In genomic region chr16:64884420-64884838, GRCm38 (mm10) we compare ENCODE assay signal across 11 mouse cellular contexts. TPM values are rescaled to one million over a fixed set of nuclear protein-coding genes. Genes with fewer than 3 reads are reported as not detected.
DNase-seq lines count a peak whose midpoint lies in the region; ATAC-seq lines count a peak whose summit lies in the region.
"Had no signal": no experiment of that assay in that cellular context is flagged by ENCODE, and none has a peak within 500 bp of the region (broad histone marks: within the 10 kb centered on the region; RNA-seq: fewer than 3 reads in every experiment).

No protein-coding gene starts in this region.

- 0 out of 2 replicates have a peak, but pooled peaks cover 4% of the 10 kb centered on the region for H3K9me3 ChIP-seq in heart, embryonic 15.5 days (replicated peaks)

- 6% methylated on average over 3 of the region's 3 CpGs for WGBS in heart, embryonic 15.5 days

- DNase-seq in heart, postnatal 25 days (ENCODE audit: low spot score), result no peak
- peak; percentile 46 for DNase-seq in retina, postnatal 1 day
- no peak for DNase-seq in retina, embryonic 14.5 days (ENCODE audit: low spot score)
- DNase-seq in embryo, embryonic 10.5 days (ENCODE audit: low spot score), result peak; percentile 27
- DNase-seq in testis, postnatal 10 days (ENCODE audit: low spot score), result peak; percentile 46
- DNase-seq: cerebellum, adult 11 months; heart, adult 2 months had no signal

- no peak overlapping the region for H3K27ac ChIP-seq in heart, embryonic 15.5 days
- H3K27ac ChIP-seq: heart, adult 2 months had no signal

- no peak overlapping the region for H3K4me3 ChIP-seq in heart, embryonic 15.5 days
- H3K4me3 ChIP-seq: heart, adult 2 months had no signal

- H3K4me2 ChIP-seq in heart, embryonic 15.5 days, result peak overlapping the region; percentile 18; the same call in 1 of the 2 replicates

- intact Hi-C loops in heart, postnatal 25 days (cut with DNase I), result no loop called here

- no peaks in the 10 kb centered on the region for H3K27me3 ChIP-seq in heart, embryonic 15.5 days
- H3K27me3 ChIP-seq: megakaryocyte, embryonic 14.5 days had no signal

- no peaks in the 10 kb centered on the region for H3K36me3 ChIP-seq in heart, embryonic 15.5 days

- peaks cover 10% of the 10 kb centered on the region for H3K4me1 ChIP-seq in heart, embryonic 15.5 days (replicated peaks)

- no peak overlapping the region for H3K9ac ChIP-seq in heart, embryonic 15.5 days

- ATAC-seq in heart, embryonic 15.5 days (replicated peaks; ENCODE audit: insufficient number of reproducible peaks, insufficient read depth, low FRiP score, low read depth), result 0 out of 2 replicates have a peak, but pooled peaks have one; percentile 22
- ATAC-seq in cerebellum, adult (ENCODE audit: insufficient number of reproducible peaks, low FRiP score, low TSS enrichment), result no peak
- no peak for ATAC-seq in activated CD4-positive, CD25-positive, alpha-beta regulatory T cell, adult 4 months

RNA-seq across cellular contexts. Expression of gene Cggbp1, which starts 32.6 kb away (rescaled TPM):
- 45.2 and 47.8 TPM in 2 replicates for polyA plus RNA-seq in heart, embryonic 15.5 days (2015; fragmentation: Nextera tagmentation; extraction: Ambion mirVana)
- total RNA-seq in heart, postnatal 25 days (2021), result 10 to 100 TPM; 38.2 to 44.0 TPM
- 10 to 100 TPM; 45.1 to 53.3 TPM for polyA plus RNA-seq in activated CD4-positive, CD25-positive, alpha-beta regulatory T cell, adult 4 months (2017; shearing (Covaris generic))

RNA-seq across cellular contexts. Expression of gene Zfp654, which starts 33.0 kb away (rescaled TPM):
- polyA plus RNA-seq in heart, embryonic 15.5 days (2015; fragmentation: Nextera tagmentation; extraction: Ambion mirVana), result 4.4 and 5.2 TPM in 2 replicates
- 1 to 10 TPM; 8.8 to 9.9 TPM for total RNA-seq in heart, postnatal 25 days (2021)
- polyA plus RNA-seq in activated CD4-positive, CD25-positive, alpha-beta regulatory T cell, adult 4 months (2017; shearing (Covaris generic)), result 1 to 10 TPM; 8.9 to 9.8 TPM

Comparison
In these comparisons a context has a peak if more than half of its experiments do, and no peak if none do; other contexts are left out.
1. DNase-seq: peak in retina, postnatal 1 day (single experiment), embryo, embryonic 10.5 days (single experiment) and testis, postnatal 10 days (single experiment); none in heart, postnatal 25 days (single experiment) and retina, embryonic 14.5 days (single experiment).